Mouse (Mus musculus) layer of hippocampus, adult 9-11 months (tissue): Measurements from ENCODE around the gene Arhgap35.

ENCODE experiments used
- DNase-seq: peaks from one replicate; pipeline ENCODE4 v3.0.0; 2022

The Arhgap35 gene

GRCm38 (mm10) chr7:16461705-16462104, 153.1 kb downstream of the Arhgap35 start:
- no peak for DNase-seq

GRCm38 (mm10) chr7:16461151-16461550, 153.6 kb downstream of the Arhgap35 start:
- no peak for DNase-seq

DNA sequence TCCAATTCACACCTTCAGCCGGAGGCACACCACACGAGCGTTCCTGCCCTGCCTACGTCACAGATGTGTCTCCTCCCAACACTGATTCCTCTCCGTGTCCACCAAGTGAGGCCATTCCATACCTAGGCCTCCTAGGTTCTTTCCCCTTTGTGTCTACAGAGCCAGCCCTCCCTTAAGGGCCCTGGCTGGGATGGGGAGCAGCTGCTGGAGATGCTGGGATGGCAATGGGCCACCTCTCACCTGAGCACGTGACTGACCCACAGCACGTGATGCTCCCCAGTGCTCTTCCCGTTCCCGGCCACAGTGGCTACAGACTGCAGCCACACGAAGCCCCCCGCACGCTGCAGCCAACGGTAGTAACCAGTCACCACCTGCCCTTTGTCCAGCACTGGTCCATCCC, 154.2 kb downstream of the Arhgap35 start:
- DNase-seq, result no peak

GRCm38 (mm10) chr7:16456289-16456688, 158.5 kb downstream of the Arhgap35 start:
- no peak for DNase-seq

GRCm38 (mm10) chr7:16455016-16455415, 159.8 kb downstream of the Arhgap35 start:
- no peak for DNase-seq

GRCm38 (mm10) chr7:16453118-16453711, 161.6 kb downstream of the Arhgap35 start:
- peak; percentile 72 for DNase-seq

DNA sequence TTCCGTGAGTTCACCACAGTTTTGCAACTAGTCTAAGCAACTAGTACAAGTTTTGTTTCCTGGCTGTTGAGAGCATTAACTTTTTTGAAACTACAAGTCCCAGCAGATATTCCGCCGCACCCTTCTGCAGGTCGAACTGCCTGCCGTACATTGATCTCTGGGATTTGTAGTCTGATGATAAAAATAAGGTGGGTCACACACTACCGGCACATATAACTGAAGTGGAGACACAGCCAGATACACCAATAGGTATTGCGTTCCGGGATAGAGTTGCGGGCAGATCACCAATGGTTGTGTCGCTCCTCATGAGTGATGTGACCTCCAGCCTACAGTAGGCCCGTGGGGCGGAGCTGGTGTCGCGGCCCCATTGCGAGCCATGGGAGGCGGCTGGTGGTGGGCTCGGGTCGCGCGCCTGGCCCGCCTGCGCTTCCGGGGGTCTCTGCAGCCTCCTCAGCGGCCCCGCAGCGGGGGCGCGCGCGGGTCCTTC, 162.2 kb downstream of the Arhgap35 start, which contains the start of gene Tmem160:
Gene Tmem160 (plus strand): TSS at position 193 of the 487 bp plus-strand sequence.
- peak; percentile 97 for DNase-seq

GRCm38 (mm10) chr7:16451656-16452055, 163.1 kb downstream of the Arhgap35 start:
- DNase-seq, result no peak
